Mouse (Mus musculus) megakaryocyte progenitor cell, adult 5-6 weeks (primary cell): ENCODE results near the gene Rfpl4. TPM values are rescaled to one million over a fixed set of nuclear protein-coding genes. Genes with fewer than 3 reads are reported as not detected.
"Not testable (repeated sequence)": the region's sequence is repeated elsewhere in the genome, so short reads cannot be mapped to it uniquely, and the experiment has no call there.

Experiments used
- ATAC-seq: replicated peaks from 2 replicates; pipeline ENCODE4 v1.8.0; 2016; ENCODE audit warnings: mild to moderate bottlenecking, moderate TSS enrichment, inconsistent platforms; ENCODE audit not compliant: poor library complexity
- total RNA-seq, 2 experiments: library from RNA; stranded (forward) in 1 of 2; stranded (reverse) in 1 of 2; fragments of 157-497, 149-512 nt in 1 of 2; fragments of 200-1000 nt in 1 of 2; gene quantifications; 2 replicates each; pipeline versions ENCODE4 v1.2.3 to v1.2.4; 2015 to 2017

Rfpl4 gene
- total RNA-seq (2015) (not detected in 2 replicates), total RNA-seq (2017) (not detected in 2 replicates)

DNA sequence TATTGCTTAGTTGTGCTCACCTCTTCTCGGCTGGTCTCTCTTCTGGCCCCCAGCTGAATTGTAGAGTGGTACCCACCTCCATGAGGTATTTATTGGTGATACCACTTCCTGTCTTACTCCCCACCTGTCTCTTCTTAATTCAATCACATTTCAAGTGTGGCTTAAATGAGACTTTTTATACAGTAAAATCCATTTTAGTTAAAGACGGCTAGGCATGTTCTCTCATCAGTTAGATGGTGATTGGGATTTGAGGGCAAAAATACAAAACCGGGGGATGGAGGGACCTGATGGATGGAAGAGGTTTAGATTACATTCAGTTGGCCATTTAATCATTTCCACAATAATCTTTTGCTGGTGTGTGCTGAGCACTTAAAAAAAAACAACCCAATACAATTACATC, at the start of gene Rfpl4:
TSS of gene Rfpl4 (minus strand) at position 101 of the 400 bp plus-strand sequence.
- no peak for ATAC-seq

DNA sequence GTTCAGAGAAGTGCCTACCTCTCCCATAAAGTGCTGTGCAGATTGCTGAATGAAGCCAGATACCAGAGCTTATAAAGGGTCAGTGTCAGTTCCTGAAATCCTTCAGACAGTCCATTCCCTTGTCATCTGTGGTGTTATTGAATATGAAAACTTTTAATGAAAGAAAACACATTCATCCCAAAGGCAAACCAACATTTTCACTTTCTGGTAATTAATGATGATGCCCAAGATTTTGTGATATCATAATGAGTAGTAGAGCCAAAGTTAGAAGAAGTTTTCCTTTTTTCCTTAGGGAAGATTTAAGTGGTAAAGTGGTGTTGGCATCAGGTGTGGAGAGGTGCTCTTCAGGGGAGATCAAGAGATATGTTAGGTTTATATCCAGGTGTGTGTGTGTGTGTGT, 32.8 kb upstream of the Rfpl4 start, which contains the start of gene Vmn1r55:
TSS of gene Vmn1r55 (minus strand) at position 101 of the 400 bp plus-strand sequence.
- not testable (repeated sequence) for ATAC-seq

DNA sequence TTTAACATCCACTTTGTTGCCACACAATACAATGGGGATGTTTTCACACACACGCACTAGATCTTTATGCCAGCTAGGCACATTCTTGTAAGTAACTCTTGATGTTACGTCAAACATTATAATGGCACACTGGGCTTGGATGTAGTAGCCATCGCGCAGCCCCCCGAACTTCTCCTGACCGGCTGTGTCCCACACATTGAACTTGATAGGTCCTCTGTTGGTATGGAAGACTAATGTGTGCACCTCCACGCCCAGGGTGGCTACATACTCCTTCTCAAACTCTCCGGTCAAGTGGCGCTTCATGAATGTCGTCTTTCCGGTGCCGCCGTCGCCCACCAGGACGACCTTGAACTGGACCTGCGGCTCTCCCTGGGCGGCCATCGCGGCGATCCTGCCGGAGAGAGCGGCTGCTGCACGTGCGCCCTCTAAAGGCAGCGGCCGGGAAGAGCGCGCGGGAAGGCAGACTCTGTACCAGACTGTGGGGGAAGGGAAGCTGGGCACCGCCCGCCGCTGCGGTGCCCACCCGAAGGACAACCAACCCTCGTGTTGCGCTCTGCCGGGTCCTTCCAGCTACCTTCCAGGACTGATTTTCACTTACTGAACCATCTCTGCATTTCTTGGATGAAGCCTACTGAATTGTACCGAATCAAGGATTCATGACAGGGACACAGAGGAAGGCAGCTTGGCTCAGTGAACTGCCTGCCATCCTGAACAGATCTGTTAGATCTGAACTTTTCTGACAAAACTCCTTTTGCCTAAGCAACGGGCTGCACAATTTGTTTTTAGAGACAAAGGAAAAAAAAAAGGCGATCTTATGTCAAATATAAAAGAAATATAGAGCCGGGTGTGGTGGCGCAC, 9.0 kb upstream of the Rfpl4 start, which contains the start of gene Rasl2-9:
TSS of gene Rasl2-9 (minus strand) at position 402 of the 858 bp plus-strand sequence.
- ATAC-seq, result peak; percentile 100

DNA sequence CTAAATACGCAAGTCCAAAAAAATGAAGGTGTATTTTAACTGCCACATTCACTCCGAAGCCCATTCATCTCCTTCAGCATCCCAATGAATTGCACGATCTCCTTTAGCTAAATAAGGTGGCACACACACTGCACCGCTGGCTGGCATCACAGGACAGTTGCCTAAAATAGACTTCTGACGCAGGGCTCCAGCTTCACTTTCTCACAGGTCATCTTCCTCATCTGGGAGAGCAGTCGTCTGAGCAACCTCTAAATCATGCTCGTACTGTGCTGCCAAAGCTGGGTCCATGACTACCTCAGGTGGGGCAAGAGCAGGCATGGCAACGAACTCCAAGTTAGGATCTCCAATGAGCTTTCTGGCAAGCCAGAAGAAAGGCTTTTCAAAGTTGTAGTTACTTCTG, 8.3 kb upstream of the Rfpl4 start:
- no peak for ATAC-seq

DNA sequence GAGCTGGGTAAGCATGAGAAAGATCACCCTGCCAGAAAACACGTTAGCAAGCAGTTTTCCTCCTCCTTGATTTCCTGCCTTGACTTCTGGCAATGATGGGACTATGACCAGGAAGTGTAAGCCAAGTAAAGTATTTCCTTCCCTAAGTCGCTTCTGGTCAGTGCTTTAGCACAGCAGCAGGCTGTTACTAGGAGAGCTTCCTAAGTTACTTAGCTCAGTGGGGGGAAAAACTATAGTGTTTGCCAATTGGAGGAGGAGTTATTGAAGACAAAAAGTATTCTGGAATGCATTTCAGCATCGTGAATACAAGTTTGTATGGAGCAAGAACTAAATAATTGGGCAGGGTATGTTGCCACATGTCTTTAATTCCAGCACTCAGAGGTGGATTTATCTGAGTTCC, 4.0 kb downstream of the Rfpl4 start:
- ATAC-seq, result no peak

DNA sequence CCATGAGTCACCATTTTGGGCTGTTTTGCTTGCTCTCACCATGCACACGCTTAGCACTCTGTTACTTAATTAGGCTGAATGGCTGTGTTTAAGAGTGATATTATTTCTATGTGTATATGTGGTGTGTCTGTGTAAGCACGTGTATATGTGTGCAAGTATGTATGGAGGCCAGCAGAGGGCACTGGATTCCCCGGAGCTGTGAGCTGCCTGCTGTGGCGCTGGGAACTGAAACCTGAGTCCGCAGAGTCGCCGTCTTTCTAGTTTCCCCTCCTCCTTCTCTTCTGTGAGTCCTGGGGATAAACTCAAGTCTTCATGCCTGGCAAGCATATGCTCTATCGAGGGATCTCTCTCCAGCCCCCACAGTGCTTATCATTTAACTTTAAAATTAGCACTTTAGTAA, 7.4 kb downstream of the Rfpl4 start:
- ATAC-seq, result no peak

DNA sequence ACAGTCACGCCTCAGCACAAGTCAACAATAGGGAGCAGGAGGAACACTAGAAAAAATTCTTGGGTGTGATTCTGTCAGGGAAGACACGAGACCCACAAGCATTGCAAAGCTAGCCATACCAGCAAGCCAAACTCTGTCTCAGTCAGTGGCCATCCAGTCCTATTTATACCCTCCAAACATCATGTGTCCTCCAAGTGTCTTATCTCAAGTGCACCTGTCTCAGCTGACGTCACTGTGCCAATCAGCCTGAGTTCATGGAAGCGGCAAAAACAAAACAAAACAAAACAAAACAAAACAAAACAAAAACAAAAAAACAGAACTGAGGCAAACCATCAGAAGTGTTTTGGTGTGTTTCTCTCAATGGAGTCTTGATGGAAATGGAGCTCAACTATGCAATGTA, 8.5 kb downstream of the Rfpl4 start:
- no peak for ATAC-seq

DNA sequence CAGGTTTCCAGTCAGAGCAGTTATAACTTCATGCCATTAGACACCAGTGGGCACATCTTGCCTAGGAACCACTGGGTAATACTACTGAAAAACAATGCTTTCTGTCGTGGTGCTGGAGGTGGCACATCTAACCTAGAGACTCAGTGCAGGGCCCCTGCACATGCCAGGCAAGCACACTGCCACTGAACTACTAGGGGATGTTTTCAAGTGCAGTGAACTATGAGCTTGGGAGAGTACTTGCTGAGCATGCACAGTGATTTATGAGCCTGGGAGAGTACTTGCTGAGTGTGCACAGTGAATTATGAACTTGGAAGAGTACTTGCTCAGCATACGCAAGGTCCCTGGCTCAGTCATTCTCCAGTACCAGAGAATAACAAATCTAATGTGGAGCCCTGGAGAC, 14.2 kb downstream of the Rfpl4 start:
- no peak for ATAC-seq

DNA sequence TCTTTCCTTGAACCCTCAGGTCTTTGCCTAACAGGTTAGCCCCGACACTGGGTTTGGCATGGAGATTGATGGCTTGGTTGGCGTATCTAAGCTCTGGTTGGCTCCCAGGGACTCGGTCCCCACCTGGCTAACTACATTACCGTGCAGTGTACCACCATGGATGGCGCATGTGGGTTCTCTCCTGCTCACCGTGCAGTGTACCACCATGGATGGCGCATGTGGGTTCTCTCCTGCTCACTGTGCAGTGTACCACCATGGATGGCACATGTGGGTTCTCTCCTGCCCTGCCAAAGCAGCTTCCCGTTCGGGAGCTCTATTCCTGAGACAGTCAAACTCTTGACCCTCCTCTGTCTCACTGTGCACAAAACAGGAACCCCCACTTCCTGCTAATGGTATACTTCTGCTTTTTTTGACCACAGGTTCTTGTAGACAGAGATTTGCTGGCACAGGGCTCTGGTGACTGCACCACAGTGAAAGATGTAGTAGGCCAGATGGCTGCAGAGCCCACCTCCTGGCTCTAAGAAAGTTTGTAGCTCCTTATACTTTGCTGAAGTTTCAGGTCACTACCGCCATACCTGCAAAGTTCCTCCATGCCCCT, 15.6 kb downstream of the Rfpl4 start:
- peak; percentile 92 for ATAC-seq

DNA sequence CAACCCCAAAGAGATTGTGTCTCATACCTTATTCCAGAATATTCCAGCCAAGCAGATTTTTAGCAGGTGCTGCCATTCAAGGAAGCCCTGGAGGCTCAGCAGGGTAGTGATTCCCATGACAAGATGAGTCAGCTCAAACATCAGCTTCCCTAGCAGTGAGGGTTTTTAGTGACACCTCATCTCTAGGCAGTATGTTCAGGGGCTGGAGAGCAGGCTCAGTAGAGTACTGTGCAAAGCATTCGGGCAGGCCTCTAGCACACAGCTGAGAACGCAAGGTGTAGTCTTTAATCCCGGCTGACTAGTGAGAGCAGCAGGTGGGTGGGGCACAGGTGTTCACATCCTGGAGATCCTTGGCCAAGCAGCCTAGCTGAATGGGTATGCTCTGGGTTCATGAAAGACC, 17.0 kb downstream of the Rfpl4 start:
- no peak for ATAC-seq

DNA sequence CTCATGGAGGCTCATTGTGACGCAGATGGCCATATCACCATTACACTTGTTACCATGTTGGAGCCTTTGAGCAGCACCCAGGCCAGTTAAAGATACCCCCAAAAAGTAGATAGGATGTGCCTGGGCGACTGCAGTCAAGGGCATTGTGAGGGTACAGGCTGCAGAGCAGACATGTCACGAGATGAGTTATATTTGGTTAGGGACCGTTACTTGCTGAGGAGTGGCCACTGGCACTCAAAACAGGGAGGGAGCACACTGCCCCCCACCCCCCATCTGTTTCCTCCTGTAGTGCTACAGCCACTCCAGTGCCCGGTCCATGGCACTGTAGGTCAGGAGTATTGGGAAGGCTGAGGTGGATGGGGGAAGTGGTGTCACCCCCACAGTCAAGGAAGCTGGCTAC, 18.0 kb downstream of the Rfpl4 start:
- no peak for ATAC-seq

DNA sequence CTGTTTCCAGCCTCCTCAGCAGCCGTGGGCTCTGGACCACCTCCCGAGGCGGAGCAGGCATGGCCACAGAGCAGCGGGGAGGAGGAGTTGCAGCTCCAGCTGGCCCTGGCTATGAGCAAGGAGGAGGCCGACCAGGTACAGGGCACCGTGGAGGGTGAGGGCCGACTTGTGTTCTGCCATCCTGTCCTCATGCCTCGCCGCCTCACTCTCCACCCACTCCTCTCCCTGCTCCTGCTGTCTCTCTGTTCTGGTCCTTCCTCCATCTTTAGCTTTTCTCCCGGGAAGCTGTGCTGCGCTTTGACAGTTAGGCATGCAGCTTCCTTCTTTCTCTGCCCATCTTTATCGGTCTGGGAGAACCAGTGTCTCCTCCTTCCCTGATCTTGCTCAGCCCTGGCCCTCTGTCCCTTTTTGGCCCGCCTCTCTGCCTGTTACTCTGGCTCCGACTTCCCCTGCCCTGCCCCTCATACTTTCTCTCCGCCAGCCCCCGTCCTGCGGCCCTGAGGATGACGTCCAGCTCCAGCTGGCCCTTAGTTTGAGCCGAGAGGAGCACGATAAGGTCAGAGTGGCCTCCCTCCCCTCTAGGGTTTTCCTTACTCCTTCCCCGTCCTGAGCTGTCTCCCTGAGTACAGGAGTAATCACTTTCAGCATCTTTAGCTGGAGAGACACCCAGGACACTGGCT, 23.8 kb downstream of the Rfpl4 start:
- no peak for ATAC-seq

DNA sequence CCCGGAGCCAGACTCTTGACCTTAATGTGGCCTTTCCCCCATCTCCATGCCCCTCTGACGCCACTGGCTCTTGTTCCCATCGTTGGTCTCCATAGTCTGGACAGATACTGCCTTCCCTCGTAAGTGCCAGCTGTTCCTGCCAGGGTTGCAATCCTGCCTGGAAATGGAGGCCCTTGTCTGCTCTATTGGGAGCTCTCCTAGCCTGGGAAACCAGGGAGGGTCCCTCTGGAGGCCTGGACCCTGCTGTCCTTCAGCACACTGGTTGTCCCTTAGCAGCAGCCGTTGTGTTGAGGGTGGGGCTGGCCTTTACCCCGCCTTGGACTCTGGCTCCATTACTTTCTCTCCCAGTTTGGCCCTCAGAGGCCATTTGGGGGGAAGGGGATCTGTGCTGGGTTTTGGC, 24.4 kb downstream of the Rfpl4 start:
- no peak for ATAC-seq

DNA sequence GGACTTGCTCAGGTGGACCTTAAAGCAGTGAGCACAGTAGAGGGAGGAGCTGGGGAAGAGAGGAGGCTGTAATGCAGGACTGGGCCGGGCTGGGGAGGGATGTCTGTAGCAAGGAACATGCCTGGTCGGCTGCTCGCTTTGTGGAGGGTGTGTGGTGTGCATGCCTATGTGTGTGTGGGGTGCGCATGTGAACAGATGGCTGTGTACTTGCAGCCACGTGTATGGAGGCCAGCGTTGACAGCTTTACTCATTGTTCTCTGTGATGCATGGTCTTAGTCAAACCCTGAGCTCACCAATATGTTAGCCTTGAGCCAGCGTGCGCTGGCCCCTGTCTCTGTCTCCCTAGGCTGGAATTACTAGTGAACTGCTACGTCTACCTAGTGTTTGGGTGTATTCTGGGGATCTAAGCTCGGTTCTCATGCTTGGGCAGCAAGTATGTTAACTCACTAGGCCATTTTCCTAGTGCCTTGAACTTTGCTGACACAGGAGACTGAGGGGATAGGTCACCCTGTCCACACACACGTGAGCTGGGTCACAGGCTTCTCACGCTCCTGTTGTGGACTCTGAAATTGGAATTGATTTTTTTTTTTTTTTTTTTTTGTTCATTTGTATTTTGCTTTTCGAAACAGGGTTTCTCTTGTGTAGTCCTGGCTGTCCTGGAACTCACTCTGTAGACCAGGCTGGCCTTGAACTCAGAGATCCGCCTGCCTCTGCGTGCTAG, 25.6 kb downstream of the Rfpl4 start:
- ATAC-seq, result no peak

DNA sequence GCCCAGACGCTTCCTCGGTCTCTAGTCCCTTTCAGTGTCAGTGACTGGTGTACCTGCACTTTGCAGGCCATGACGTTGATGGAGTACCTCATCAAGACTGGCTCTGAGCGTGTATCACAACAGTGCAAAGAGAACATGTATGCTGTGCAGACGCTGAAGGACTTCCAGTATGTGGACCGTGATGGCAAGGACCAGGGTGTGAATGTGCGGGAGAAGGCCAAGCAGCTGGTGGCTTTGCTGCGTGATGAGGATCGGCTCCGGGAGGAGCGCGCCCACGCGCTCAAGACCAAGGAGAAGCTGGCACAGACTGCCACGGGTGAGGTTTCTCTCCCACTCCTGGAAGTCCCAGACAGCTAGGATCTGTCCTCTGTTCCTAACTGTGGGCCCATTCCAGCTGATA, 26.9 kb downstream of the Rfpl4 start:
- no peak for ATAC-seq

DNA sequence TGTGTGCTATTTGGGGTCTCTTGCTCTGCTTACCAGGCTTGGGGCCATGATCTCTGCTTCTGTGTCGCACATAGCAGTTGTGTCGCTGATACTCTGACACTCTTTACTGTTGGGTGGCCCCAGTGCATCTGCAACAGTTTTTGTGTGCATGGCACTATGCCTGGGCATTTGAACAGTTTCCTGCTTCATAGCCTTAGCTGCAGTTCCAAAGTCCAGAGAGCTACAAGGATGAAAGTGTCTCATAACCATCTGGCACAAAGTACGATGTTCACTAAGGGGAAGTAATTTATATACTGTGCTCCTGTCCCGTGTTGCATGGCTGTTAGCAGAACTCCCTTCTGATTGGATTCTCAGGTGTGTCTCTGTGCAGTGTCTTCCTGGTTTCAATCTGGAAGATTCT, 28.9 kb downstream of the Rfpl4 start:
- no peak for ATAC-seq

DNA sequence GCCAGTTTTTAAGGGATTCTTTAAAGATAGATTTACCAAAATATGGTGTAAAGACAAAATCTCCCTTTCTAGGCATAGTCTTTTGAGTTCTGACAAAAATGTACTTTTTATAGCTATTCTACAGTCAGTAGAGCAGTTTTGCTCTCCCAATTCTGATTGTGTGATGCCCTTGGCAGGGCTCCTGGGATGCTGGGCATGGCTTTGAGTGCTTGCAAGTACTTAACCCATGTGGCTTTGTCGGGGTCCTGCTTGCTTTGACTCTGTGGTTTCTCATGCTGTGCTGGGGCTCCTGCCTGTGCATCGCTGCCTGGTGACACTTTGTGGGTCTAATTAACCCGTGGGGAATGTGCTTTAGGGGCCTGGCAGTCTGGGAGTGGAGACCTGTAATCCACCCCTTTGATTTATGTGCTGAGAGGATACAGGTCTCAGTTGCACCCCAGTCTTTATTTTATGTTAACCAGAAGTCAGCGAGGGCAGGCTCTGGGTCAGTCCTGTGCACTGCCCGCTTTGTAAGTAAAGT, 29.8 kb downstream of the Rfpl4 start:
- no peak for ATAC-seq

DNA sequence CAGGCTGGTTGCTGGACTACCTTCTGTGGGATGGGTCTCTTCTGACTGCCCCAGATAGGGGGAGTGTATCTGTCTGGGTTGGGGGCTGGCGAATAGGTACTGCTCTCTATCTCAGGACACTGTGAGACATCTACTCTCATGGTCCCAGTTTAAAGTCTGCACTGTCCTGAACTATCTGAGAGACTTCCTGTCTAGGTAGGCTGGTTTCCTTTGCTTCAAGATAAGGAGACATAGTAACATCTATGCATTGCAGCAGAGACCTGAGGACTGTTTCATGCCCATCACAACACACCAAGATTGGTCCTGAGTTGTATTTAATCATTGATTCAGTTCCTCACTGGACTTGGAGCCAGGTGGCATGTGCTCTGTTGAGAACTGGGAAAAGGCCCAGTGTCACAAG, 31.2 kb downstream of the Rfpl4 start:
- ATAC-seq, result 0 out of 2 replicates have a peak, but pooled peaks have one; percentile 6

DNA sequence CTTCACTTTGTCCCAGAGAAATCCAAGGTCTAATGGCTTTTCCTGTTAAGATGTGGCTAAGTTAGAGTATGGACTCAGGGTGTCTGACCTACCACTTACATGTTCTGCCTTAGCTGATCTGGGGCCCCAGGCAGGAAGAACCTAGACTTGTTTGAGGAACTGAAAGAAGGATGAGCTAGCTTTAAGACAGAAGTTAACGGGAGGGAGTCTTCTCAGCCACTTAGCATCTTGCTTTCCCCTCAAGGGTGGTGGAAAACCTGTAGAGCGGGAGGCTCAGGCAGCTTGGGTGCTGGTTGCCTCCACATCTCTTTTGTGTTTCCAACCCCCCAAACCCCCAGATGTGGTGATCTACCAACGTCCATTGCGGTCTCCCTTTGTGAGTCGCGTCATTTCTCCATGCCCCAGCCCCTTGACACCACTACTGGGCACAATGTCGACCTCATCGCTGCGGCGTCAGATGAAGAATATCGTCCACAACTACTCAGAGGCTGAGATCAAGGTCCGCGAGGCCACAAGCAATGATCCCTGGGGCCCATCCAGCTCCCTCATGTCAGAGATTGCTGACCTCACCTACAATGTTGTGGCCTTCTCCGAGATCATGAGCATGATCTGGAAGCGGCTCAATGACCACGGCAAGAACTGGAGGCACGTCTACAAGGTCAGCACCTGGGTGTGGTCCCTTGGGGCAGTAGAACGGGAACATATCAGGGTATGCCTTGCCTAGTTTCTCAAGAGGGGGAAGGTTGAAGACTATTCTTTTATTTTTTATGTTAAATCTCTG, 33.2 kb downstream of the Rfpl4 start:
- ATAC-seq, result peak; percentile 16

DNA sequence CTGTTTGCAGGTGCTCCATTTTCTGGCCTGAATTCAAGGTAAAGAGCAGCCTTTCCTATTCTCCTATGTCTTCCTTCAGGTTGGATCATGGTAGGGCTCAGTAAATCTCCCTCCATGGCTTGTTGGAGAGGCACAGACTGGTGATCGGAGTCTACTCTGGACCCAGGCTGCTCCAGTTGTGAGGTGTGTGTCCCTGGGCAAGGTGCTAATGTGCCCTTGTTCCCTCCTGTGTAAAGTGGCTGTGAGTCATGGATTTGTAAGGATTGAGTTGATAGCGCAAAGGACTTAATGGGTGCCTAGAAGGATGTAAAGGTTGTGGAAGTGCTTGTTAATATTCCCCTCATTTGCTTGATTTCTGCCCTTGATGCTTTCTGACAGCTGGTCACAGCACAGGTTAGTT, 34.8 kb downstream of the Rfpl4 start:
- ATAC-seq, result no peak
